Mouse (Mus musculus) lung, adult 2 months (tissue): ENCODE measurements around the gene Ptpn11.

Experiments used
- CTCF ChIP-seq: fragments of 200-500 bp; IDR thresholded peaks from 2 replicates; pipeline ENCODE4 v1.5.1; 2011; ENCODE audit warnings: mild to moderate bottlenecking, low read length, control low read depth; ENCODE audit not compliant: insufficient read depth
- POLR2A ChIP-seq: fragments of 200-500 bp; IDR thresholded peaks from 2 replicates; pipeline ENCODE4 v1.6.1; 2011; ENCODE audit warnings: low read depth, mild to moderate bottlenecking, control low read depth, low read length, borderline replicate concordance; ENCODE audit errors: extremely low read depth

- TF ChIP-seq CTCF (no peak), POLR2A (no peak)
Measured at GRCm38 (mm10) chr5:121100886-121101580, 90.2 kb downstream of the Ptpn11 start.
